Mouse (Mus musculus) midbrain, embryonic 11.5 days (tissue): ENCODE measurements around the gene Caml. TPM values are rescaled to one million over a fixed set of nuclear protein-coding genes. Genes with fewer than 3 reads are reported as not detected.
"Not testable (repeated sequence)": the region's sequence is repeated elsewhere in the genome, so short reads cannot be mapped to it uniquely, and the experiment has no call there.

Source experiments
- ATAC-seq: fragments of 200-750 bp; cut with Nextera tagmentation; 2 replicates; pipeline ENCODE4 v1.8.0; 2017; ENCODE audit warnings: moderate TSS enrichment, moderate library complexity; ENCODE audit not compliant: low FRiP score
- DNase-seq: peaks from one replicate; pipeline ENCODE4 v3.0.0; 2015; ENCODE audit warnings: low spot score; ENCODE audit errors: missing footprints
- H3K27ac ChIP-seq: fragments of 300-500 bp; sonication (generic); 2 replicates; pipeline ENCODE4 v1.5.1; 2014; ENCODE audit warnings: low read depth, low read length
- H3K27me3 ChIP-seq: fragments of 300-500 bp; sonication (generic); 2 replicates; pipeline ENCODE4 v1.6.1; 2014; ENCODE audit warnings: mild to moderate bottlenecking, low read length, moderate library complexity, mixed read lengths; ENCODE audit not compliant: control insufficient read depth, insufficient read depth
- H3K36me3 ChIP-seq: fragments of 300-500 bp; sonication (generic); 2 replicates; pipeline ENCODE4 v1.6.1; 2014; ENCODE audit warnings: mild to moderate bottlenecking, low read length, moderate library complexity, mixed read lengths; ENCODE audit not compliant: control insufficient read depth, insufficient read depth
- H3K4me1 ChIP-seq: fragments of 300-500 bp; sonication (generic); 2 replicates; pipeline ENCODE4 v1.6.1; 2014; ENCODE audit warnings: low read length; ENCODE audit not compliant: control insufficient read depth, insufficient read depth
- H3K4me2 ChIP-seq: fragments of 300-500 bp; sonication (generic); 2 replicates; pipeline ENCODE4 v1.6.1; 2014; ENCODE audit warnings: mild to moderate bottlenecking, moderate library complexity
- H3K4me3 ChIP-seq: fragments of 300-500 bp; sonication (generic); 2 replicates; pipeline ENCODE4 v1.5.1; 2014; ENCODE audit warnings: low read depth, low read length
- H3K9ac ChIP-seq: fragments of 300-500 bp; sonication (generic); 2 replicates; pipeline ENCODE4 v1.6.1; 2014; ENCODE audit warnings: low read length
- H3K9me3 ChIP-seq: fragments of 300-500 bp; sonication (generic); 2 replicates; pipeline ENCODE4 v1.6.1; 2016; ENCODE audit warnings: low read length; ENCODE audit not compliant: control insufficient read depth
- WGBS: fragments of 180-500 bp; shearing (Covaris S2); extraction: QIAGEN DNeasy Blood & Tissue Kit; methylation state at CpG from one replicate; pipeline ENCODE4 v1.1.7; 2014; 5-methylcytosine and 5-hydroxymethylcytosine counted together
- polyA plus RNA-seq: library from polyadenylated mRNA; unstranded; fragments of >200 nt; fragmentation: Nextera tagmentation; extraction: Ambion mirVana; gene quantifications from 2 replicates; pipeline ENCODE4 v1.2.1, GENCODE M21; 2014

Caml gene
- polyA plus RNA-seq = 63.7 and 71.6 TPM in 2 replicates

- ATAC-seq = peak; percentile 97
- peak within 1 kb of the TSS; percentile 81 for H3K4me2 ChIP-seq
These were observed at the start of gene Caml for GRCm38 (mm10) chr13:55622649-55623541. Gene Caml (plus strand): TSS chr13:55623005.

GRCm38 (mm10) chr13:55573432-55573831 is 49.4 kb upstream of the Caml start, which contains the start of gene Tmed9:
Gene Tmed9 (plus strand): TSS chr13:55573732.
- WGBS = 94% methylated on average over 2 of the region's 2 CpGs
- Histone ChIP-seq H3K36me3 (no peaks in the 10 kb centered on the region), H3K27ac (no peak within 1 kb of the TSS), H3K9ac (no peak within 1 kb of the TSS), H3K4me3 (no peak within 1 kb of the TSS), H3K9me3 (no peaks in the 10 kb centered on the region), H3K27me3 (no peaks in the 10 kb centered on the region), H3K4me2 (no peak within 1 kb of the TSS), H3K4me1 (peaks cover 11% of the 10 kb centered on the region)
- DNase-seq = peak; percentile 33
- ATAC-seq = no peak

More at GRCm38 (mm10) chr13:55622649-55623541, at the start of gene Caml:
- H3K27me3 ChIP-seq = no peaks in the 10 kb centered on the region
- no peak within 1 kb of the TSS; the same call in none of the 2 replicates for H3K27ac ChIP-seq
- H3K9me3 ChIP-seq = no peaks in the 10 kb centered on the region
- peak; percentile 99 for DNase-seq
- H3K36me3 ChIP-seq = peaks cover 5% of the 10 kb centered on the region; the same call in 1 of the 2 replicates
- under 1% methylated on average over 59 of the region's 59 CpGs for WGBS
- peak within 1 kb of the TSS; percentile 88 for H3K9ac ChIP-seq
- H3K4me3 ChIP-seq = peak within 1 kb of the TSS; percentile 82
- peaks cover 8% of the 10 kb centered on the region for H3K4me1 ChIP-seq

GRCm38 (mm10) chr13:55574321-55574720 is 48.5 kb upstream of the Caml start:
- no peaks in the 10 kb centered on the region for H3K27me3 ChIP-seq
- 78% methylated on average over 5 of the region's 5 CpGs for WGBS
- no peak overlapping the region for H3K9ac ChIP-seq
- no peak overlapping the region for H3K4me3 ChIP-seq
- ATAC-seq (no peak), DNase-seq (peak; percentile 73)
- no peaks in the 10 kb centered on the region for H3K9me3 ChIP-seq
- H3K36me3 ChIP-seq = no peaks in the 10 kb centered on the region
- no peak overlapping the region for H3K4me2 ChIP-seq
- H3K4me1 ChIP-seq = peaks cover 6% of the 10 kb centered on the region
- no peak overlapping the region for H3K27ac ChIP-seq

- Histone ChIP-seq H3K27ac (no peak overlapping the region), H3K27me3 (no peaks in the 10 kb centered on the region), H3K4me2 (no peak overlapping the region), H3K36me3 (no peaks in the 10 kb centered on the region), H3K9me3 (no peaks in the 10 kb centered on the region), H3K4me1 (0 out of 2 replicates have a peak, but pooled peaks cover 2% of the 10 kb centered on the region), H3K9ac (no peak overlapping the region), H3K4me3 (no peak overlapping the region)
- DNase-seq (peak; percentile 37), ATAC-seq (no peak)
- 64% methylated on average over 5 of the region's 5 CpGs for WGBS
These were observed 46.9 kb upstream of the Caml start for GRCm38 (mm10) chr13:55575932-55576331.

- H3K4me2 ChIP-seq, H3K4me3 ChIP-seq, H3K4me1 ChIP-seq, H3K27me3 ChIP-seq, ATAC-seq, H3K27ac ChIP-seq, H3K9ac ChIP-seq, H3K9me3 ChIP-seq, H3K36me3 ChIP-seq: not testable (repeated sequence)
- DNase-seq = peak; percentile 21
- 88% methylated on average over 7 of the region's 7 CpGs for WGBS
These were observed 45.9 kb upstream of the Caml start for GRCm38 (mm10) chr13:55576872-55577271.

- H3K9ac ChIP-seq = no peak overlapping the region
- no peak overlapping the region for H3K4me2 ChIP-seq
- no peak overlapping the region for H3K4me3 ChIP-seq
- no peak for ATAC-seq
- H3K36me3 ChIP-seq = no peaks in the 10 kb centered on the region
- 82% methylated on average over 4 of the region's 4 CpGs for WGBS
- H3K4me1 ChIP-seq = no peaks in the 10 kb centered on the region
- no peaks in the 10 kb centered on the region for H3K27me3 ChIP-seq
- H3K9me3 ChIP-seq = no peaks in the 10 kb centered on the region
- peak; percentile 73 for DNase-seq
- H3K27ac ChIP-seq = no peak overlapping the region
These were observed 44.7 kb upstream of the Caml start for GRCm38 (mm10) chr13:55578086-55578485.

GRCm38 (mm10) chr13:55591961-55592490 is 30.8 kb upstream of the Caml start:
- ATAC-seq (0 out of 2 replicates have a peak, but pooled peaks have one; percentile 17), DNase-seq (no peak)
- Histone ChIP-seq H3K36me3 (peaks cover 13% of the 10 kb centered on the region), H3K27me3 (no peaks in the 10 kb centered on the region), H3K9me3 (no peaks in the 10 kb centered on the region), H3K9ac (no peak overlapping the region), H3K27ac (no peak overlapping the region), H3K4me1 (peaks cover 10% of the 10 kb centered on the region), H3K4me3 (no peak overlapping the region), H3K4me2 (no peak overlapping the region; the same call in 1 of the 2 replicates)
- 75% methylated on average over 4 of the region's 4 CpGs for WGBS

- peak overlapping the region; percentile 27; the same call in 1 of the 2 replicates for H3K27ac ChIP-seq
- H3K36me3 ChIP-seq = peaks cover 17% of the 10 kb centered on the region
- peak overlapping the region; percentile 85 for H3K9ac ChIP-seq
- peak; percentile 98 for ATAC-seq
- H3K27me3 ChIP-seq = no peaks in the 10 kb centered on the region
- DNase-seq = peak; percentile 99
- H3K4me3 ChIP-seq = peak overlapping the region; percentile 88
- peaks cover 10% of the 10 kb centered on the region for H3K4me1 ChIP-seq
- 5% methylated on average over 29 of the region's 29 CpGs for WGBS
- peak overlapping the region; percentile 78 for H3K4me2 ChIP-seq
- H3K9me3 ChIP-seq = no peaks in the 10 kb centered on the region
These were observed 30.1 kb upstream of the Caml start for GRCm38 (mm10) chr13:55592512-55593253.
